Mouse (Mus musculus) adrenal gland, postnatal 4 days (tissue): ENCODE results near the gene Slc48a1. TPM values are rescaled to one million over a fixed set of nuclear protein-coding genes. Genes with fewer than 3 reads are reported as not detected.

Experiments
- DNase-seq, 2 experiments: peaks; one replicate each; pipeline ENCODE4 v3.0.0; 2021 to 2022; ENCODE audit warnings: low spot score in 2 of 2, mixed read lengths in 2 of 2
- total RNA-seq, 2 experiments: library from RNA; stranded (reverse); gene quantifications; 2 replicates each; pipeline ENCODE4 v1.2.3; 2021

The Slc48a1 gene
- total RNA-seq, 2 experiments from 2014 or later: 83.0 to 91.7 TPM

DNA sequence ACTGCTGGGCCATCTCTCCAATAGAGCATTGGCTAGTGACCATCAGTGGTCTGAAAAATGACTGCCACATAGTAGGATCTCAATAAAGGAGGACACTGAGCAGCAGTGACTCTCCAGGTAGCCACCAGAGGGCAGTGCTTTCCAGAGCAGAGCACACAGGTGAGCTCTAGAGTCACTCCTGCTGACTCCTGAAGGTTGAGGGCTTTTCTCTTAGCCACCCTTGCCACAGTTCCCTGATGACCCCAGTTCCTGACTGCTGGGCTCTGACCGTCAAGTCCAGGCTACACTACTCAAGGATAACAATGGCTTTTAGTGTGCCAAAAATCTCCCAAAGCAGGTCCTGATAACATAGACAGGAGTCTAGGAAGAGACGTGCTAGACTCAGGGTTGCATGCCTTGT is 26.6 kb upstream of the Slc48a1 start:
- DNase-seq: no peak

DNA sequence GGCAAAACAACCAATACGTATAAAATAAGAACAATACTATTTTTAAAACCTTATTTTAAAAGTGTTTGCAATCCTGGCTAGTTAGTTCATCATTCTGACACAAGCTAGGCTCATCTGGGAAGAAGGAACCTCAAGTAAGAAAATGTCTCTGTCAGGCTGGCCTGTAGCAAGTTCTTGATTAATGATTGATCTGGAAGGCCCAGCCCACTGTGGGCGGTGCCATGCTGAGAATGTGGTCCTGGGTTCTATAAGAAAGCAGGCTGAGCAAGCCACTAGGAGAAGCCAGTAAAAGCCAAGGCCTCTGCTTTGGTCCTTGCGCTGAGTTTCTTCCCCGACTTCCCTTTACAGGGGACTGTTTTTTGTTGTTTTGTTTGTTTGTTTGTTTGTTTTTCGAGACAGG is 25.8 kb upstream of the Slc48a1 start:
- no peak for DNase-seq

DNA sequence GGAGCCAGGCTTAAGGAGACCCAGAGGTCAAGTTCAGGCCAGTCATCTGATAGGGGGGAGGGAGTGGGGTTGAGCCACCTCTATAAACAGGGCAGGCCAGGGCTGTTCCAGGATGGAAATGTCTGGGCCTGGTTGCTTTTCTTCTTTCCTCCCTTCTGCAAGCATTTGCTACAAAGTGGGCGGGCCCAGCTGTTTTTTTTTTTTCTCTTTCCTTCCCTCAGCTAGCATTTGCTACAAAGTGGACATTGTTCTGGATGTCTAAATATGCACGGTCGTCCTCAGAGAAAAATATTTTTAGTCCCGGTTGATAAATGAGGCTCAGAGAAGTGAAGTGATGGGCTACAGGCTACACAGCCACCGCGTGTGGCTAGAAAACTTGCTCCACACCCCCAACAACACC is 23.8 kb upstream of the Slc48a1 start:
- no peak for DNase-seq

DNA sequence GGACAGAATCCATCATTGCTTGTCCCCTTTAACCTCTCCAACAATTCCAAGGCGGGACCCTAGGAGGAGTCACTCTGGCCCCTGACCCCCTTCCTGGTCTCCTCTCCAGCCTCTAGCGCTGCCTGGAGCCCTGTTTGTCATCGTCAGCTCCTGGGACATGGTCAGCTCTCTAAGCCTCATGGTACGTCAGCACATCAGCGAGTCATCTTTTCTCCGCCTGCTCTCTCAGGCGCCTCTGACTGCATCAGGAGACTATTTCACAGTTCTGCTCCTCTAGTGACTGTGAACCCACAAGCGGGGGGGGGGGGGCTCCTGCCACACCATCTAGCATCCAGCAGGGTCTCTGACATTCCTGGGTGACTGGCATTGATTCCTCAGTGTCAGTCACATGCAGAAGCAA is 23.0 kb upstream of the Slc48a1 start:
- DNase-seq: no peak

DNA sequence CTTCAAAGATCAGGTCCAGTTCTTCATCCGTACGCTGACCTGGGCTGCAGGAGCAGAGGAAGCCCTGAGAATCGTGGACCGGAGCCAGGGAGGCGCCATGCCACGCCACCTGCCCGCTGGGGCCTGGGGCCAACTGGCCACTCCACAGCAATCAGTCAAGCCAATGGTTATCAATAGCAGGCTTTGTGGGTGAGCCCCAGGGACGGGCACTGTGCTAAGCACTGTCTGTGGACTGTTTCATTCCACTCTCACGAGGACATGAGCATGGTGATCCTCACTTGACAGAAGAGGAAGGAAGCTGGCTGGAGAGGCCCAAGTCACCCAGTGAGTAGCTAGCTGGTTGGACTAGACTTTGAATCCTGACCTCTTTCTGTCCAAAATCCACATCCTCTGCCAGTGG is 18.3 kb upstream of the Slc48a1 start:
- no peak for DNase-seq

DNA sequence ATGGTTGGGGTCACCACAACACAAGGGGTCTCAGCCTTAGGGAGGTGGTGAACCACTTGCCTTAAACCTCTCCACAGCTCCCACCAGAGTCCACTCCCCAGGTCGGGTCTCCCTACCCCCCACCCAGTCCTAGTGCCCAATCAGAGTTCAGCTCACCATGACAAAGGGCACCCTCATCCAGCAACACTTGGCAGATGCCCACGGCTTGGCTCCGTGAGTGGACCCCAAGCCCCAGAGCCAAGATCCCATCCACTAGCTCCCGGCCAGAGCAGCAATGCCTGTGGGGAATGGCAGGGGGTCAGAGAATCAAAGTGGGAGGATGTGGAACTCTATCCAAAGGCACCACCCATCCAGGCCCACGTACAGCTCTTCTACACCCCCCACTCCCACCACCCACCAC is 17.4 kb upstream of the Slc48a1 start:
- no peak for DNase-seq

- DNase-seq: no peak
Observed at GRCm38 (mm10) chr15:97761438-97761837, 16.9 kb upstream of the Slc48a1 start.

- no peak for DNase-seq
Observed at GRCm38 (mm10) chr15:97762733-97763132, 15.6 kb upstream of the Slc48a1 start.

DNA sequence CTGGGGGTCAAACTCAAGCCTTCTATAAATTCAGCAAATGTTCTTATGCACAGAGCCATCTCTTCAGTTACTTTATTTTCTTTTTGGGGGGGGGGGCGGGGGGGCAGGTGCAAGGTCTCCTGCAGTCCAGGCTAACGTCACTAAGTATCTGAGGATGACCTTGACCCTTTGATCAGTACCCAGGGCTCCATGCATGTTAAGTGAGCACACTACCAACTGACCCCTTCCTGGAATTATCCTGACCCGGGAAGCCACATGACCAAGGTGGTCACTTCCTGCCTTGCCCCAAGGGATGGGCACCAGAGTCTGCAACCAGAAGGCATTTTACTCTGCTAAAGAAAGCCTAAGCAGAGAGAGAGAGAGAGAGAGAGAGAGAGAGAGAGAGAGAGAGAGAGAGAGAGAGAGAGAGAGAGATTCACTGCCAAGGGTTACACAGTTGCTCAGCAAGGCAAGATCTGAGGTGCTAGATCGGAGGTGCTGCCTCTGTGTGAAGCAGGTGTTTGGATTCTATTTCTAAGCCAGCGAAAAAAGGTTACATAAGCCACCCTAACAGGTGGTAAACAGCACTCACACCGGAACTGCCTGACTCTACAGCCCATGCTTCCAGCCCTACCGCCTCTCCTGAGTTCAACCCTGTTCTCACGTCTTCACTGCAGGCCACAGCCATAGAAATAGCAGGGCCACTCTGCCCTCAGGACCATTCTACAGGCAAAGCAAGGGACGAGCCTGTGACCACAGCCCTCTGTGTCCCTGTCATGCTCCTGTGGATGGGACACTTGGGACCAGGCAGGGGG is 14.9 kb upstream of the Slc48a1 start:
- DNase-seq: no peak

GRCm38 (mm10) chr15:97764532-97764931 is 13.8 kb upstream of the Slc48a1 start:
- DNase-seq: no peak

DNA sequence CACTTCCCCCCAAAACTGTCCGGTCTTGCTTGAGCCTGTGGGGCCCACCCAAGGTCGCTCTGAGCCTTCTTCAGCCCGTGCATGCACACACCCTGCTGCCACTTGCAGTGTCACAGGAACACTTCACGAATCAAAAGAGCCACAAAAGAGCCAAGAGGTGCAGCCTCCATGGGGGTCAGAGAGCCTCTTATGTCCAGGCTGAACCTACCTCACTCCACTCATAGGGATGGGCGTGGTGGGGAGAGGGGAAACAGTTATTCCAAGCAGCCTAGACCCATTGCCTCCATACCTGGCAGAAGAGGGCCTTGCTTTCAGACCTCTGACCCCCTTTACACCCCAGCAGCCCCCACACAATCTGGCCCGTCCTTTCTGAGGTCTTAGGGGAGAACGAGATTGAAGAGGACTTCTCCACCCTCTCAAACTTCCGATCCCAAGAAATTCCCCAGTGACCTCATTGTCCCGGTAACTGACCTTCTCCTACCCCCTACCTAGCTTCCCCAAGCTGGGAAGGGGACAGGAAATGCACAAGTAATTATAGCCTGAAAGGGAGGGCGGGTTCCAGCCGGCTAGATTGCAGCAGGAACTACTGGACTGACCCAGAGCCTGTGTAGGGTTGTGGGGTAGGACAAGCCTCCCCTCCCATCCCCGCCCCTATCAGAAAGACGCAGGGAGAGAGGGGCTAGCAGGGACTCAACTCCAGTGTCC is 13.1 kb upstream of the Slc48a1 start:
- no peak for DNase-seq

DNA sequence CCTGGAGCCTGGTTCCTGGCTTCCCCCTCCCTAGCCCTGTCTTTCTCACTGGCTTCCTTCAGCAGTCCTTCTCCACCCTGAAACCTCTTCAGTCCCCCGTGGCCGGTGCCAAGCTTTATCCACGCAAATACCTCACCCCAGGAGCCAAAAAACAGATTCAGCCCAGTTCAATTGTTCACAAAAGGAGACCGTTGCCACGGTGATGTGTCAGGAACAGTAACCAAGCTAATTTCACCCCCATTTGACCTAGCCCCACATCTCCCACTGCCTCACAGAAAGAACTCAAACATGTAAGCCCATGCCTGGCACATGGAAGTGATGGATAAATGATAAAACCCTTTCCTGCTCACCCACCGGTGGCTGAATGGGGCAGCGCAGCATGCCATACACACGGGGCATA is 12.1 kb upstream of the Slc48a1 start:
- no peak for DNase-seq

DNA sequence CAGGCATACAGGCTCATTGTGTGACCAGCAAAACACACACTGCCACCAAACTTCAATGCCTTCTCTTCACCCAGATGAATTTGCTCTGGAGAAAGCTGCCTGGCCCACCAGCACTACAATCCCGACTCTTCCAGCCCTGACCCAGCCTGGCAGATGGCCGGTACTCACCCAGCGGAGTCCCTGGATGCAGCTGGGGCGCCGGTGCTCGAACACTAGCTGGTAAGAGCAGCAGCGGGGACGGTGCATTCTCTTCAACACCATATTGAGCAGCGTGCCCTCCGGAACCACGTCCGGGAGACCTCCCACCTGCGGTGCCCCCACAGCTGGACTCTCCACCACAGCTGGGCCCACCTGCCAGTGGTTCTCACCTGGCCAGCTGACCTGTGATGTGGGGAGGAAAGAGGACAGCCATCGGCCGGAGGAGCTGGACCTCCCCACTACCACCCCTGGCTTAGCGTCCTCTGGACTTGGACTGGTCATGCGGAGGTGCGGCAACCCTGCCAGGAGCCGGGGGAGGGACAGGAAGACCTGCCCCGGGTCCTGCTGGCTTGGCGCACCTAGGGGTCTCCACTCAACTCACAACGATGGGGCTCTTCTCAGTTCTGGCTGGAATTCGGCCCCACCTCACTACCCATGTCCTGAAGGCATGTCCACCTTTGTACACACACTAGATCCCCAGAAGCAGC is 11.6 kb upstream of the Slc48a1 start:
- DNase-seq: no peak

DNA sequence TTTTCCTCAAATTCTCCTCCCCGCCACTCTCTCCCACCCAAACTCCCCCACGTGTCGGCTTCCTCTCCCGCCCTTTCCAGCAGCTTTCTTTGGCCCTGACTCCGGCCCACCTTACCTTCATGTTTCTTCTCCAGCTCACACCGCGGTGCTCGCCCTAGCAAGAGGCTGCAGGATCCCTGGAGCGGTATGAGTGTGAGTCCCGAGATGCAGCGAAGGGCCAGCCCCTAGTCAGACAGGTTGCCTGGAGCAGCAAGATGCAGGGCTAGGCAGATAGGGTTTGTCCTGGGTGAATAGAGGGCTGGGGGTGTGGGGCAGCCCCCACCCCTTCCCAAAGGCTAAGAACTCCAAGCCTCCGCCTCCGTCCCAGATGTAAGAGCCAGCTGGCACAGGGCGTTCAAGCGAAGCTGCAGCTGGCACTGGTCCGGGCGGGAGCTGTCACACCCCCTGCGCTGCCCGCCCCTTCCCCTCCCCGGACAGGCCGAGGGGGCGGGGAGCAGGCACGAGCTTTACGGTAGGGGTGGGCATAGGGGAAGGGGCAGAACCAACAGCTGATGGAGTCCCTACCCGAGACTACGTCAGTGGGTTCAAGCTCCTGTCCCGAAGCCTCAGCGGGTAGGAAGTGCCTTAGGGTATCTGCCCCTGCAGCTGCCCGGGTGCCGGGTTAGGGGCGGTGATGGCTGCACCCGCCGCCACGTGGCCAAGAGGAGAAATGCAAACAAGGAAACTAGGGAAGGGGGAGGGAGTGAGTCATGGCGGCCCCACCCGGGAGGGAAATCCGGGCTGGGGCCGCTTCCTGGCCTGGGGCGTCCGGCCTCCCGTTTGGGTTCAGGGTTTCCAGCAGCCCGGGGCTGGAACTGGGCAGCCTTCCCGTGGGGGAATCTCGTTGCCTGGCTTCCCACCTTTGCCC is 10.8 kb upstream of the Slc48a1 start, which contains the start of gene Rapgef3:
Gene Rapgef3, minus strand, starts transcription at position 693 of the 907 bp plus-strand sequence.
- peak; percentile 45 to 73 for DNase-seq

DNA sequence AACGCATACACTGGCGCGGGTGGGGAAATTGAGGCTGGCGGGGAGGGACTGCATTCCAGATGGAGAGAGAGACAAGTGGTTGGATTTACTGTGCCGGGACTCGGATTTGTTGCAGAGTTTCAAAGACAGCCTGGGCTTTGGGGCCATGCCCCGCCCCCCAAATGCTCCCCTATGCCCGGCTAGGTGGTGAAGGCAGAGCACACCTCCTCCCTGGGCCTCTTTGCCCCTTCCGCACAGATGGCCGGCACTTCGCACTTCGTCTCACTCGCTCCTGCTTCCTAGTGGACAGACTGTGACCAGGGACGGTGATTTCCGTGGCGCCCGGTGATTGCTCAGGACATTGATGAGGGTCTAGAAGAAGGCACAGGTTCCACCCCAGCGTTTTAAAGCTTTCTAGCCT is 10.1 kb upstream of the Slc48a1 start:
- DNase-seq: no peak

DNA sequence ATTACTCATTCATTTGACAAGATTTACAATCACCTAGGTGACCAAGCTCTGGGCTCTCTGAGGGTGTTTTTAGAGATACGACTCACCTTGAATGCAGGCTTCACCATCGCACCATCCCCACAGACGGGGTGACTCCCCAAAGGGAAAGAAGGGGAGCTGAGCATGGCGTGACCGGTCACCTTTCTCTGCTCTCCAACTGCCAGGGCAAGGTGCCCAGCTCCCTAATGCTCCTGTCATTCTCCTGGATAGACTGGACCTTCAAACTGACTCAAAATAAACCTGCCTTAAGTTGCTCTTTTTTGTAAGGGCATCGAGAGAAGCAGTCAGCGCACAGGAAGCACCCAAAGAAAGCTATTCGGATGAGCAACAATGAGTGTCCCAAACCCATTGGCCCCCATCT is 8.0 kb upstream of the Slc48a1 start:
- DNase-seq: no peak

DNA sequence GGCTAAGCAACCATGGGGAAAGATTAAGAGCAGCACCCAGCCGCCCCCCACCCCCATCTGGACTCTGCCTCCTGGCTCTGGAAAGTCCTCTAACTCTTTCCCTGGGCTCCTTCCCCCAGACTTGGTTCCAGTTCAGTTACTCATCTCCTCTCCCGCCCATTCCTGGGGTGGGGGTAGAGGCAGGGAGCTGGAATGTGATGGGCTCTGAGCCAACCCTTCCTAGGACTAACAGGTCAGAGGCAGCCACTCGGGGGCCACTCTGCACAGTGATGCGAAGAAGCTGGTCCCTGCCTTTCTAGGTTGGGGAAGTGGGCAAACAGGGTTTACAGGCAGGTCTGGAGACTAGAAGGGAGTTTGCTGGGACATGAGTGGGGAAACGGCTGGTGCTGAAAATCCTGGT is 5.2 kb upstream of the Slc48a1 start:
- no peak for DNase-seq

- no peak for DNase-seq
Observed at GRCm38 (mm10) chr15:97773961-97774370, 4.4 kb upstream of the Slc48a1 start.

DNA sequence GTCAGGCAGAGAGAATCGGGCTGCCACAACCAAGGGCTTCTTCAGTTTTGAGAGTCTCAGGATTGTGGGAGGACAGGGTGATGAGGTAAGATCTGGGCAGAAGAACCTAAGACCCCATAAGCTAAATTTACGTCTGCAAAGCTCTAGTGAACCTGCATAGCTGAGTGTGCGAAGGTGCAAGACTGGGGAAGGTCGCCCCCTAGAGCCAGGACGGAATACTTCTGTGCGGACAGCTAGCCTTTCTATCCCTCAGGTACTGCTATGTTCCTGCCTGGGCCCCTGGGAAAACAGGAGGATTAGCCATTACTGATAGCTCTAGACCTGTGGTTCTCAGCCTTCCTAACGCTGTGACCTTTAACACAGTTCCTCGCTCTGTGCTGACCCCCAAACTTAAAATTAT is 1.8 kb upstream of the Slc48a1 start:
- DNase-seq: peak in 1 of 2 experiments; percentile 68

GRCm38 (mm10) chr15:97776919-97777318 is 1.4 kb upstream of the Slc48a1 start:
- DNase-seq: no peak

GRCm38 (mm10) chr15:97779576-97779975 is 1.3 kb downstream of the Slc48a1 start:
- no peak for DNase-seq
